Mouse (Mus musculus) CH12.LX (cell line): ENCODE data around the gene Stub1. TPM values are rescaled to one million over a fixed set of nuclear protein-coding genes. Genes with fewer than 3 reads are reported as not detected.

Source experiments
- DNase-seq: peaks from one replicate; pipeline ENCODE4 v3.0.0-alpha.2; 2013; ENCODE audit errors: extremely low read depth
- H3K27ac ChIP-seq: 2 replicates; pipeline ENCODE4 v1.5.1; 2012; ENCODE audit warnings: low read depth, mild to moderate bottlenecking, control low read depth, moderate library complexity; ENCODE audit not compliant: insufficient read depth
- H3K27me3 ChIP-seq: replicated peaks from 2 replicates; pipeline ENCODE3; 2012; ENCODE audit warnings: inconsistent platforms
- H3K36me3 ChIP-seq, 2 experiments: replicated peaks in 1 of 2; 2 replicates each; pipeline versions ENCODE3 to v1.6.1; 2012; ENCODE audit warnings: inconsistent platforms in 1 of 2, low read length in 1 of 2, mild to moderate bottlenecking in 1 of 2, mixed read lengths in 1 of 2, moderate library complexity in 1 of 2; ENCODE audit not compliant: control insufficient read depth in 1 of 2, insufficient read depth in 1 of 2
- H3K4me1 ChIP-seq, 2 experiments: 2 replicates each; pipeline ENCODE4 v1.6.1; 2012; ENCODE audit warnings: inconsistent platforms in 1 of 2, moderate library complexity in 1 of 2; ENCODE audit not compliant: insufficient read depth in 2 of 2, control insufficient read depth in 1 of 2
- H3K4me2 ChIP-seq: 2 replicates; pipeline ENCODE4 v1.6.1; 2012; ENCODE audit warnings: low read depth, mild to moderate bottlenecking, control low read depth; ENCODE audit not compliant: poor library complexity, insufficient read depth, severe bottlenecking
- H3K4me3 ChIP-seq, 3 experiments: fragments of 150-350 bp in 1 of 3; sonication (generic) in 1 of 3; replicated peaks in 1 of 3; 2 replicates each; pipeline versions ENCODE3 to v1.5.1; 2011 to 2012; ENCODE audit warnings: low read depth in 2 of 3, low read length in 2 of 3, mild to moderate bottlenecking in 2 of 3, moderate library complexity in 2 of 3, control low read depth in 1 of 3, improper control_type of control experiment in 1 of 3, inconsistent platforms in 1 of 3, mixed read lengths in 1 of 3; ENCODE audit not compliant: poor library complexity in 1 of 3
- H3K79me2 ChIP-seq: replicated peaks from 2 replicates; pipeline ENCODE4 v1.6.1; 2012; ENCODE audit warnings: mild to moderate bottlenecking, moderate library complexity; ENCODE audit not compliant: control insufficient read depth, poor library complexity, insufficient read depth, severe bottlenecking; ENCODE audit errors: extremely low read depth
- H3K9ac ChIP-seq: 2 replicates; pipeline ENCODE4 v1.6.1; 2012; ENCODE audit warnings: low read depth, mild to moderate bottlenecking, control low read depth, moderate library complexity; ENCODE audit not compliant: insufficient read depth
- H3K9me3 ChIP-seq: replicated peaks from 2 replicates; pipeline ENCODE3; 2012; ENCODE audit warnings: low read length, inconsistent platforms, mixed read lengths
- BHLHE40 ChIP-seq: IDR thresholded peaks from 2 replicates; pipeline ENCODE4 v1.6.1; 2011; ENCODE audit warnings: mild to moderate bottlenecking, low read depth, low read length, improper control_type of control experiment
- CHD1 ChIP-seq: IDR thresholded peaks from 2 replicates; pipeline ENCODE4 v1.6.1; 2012; ENCODE audit warnings: low read depth, low read length, improper control_type of control experiment, inconsistent platforms
- CTCF ChIP-seq, 2 experiments: IDR thresholded peaks in 1 of 2; conservative IDR thresholded peaks in 1 of 2; 2 replicates each; pipeline ENCODE4 v1.5.1; 2011 to 2012; ENCODE audit warnings: low read depth in 2 of 2, low read length in 2 of 2, improper control_type of control experiment in 1 of 2, inconsistent platforms in 1 of 2, mild to moderate bottlenecking in 1 of 2, moderate library complexity in 1 of 2
- E2F4 ChIP-seq: IDR thresholded peaks from 2 replicates; pipeline ENCODE4 v1.6.1; 2011; ENCODE audit warnings: low read depth, low read length, improper control_type of control experiment; ENCODE audit not compliant: insufficient replicate concordance
- EP300 ChIP-seq: IDR thresholded peaks from 2 replicates; pipeline ENCODE4 v1.6.1; 2011; ENCODE audit warnings: low read length, improper control_type of control experiment
- JUN ChIP-seq: IDR thresholded peaks from 2 replicates; pipeline ENCODE4 v1.6.1; 2011; ENCODE audit warnings: low read depth, mild to moderate bottlenecking, low read length, improper control_type of control experiment, moderate library complexity; ENCODE audit not compliant: insufficient read depth
- JUND ChIP-seq: conservative IDR thresholded peaks from 2 replicates; pipeline ENCODE4 v1.6.1; 2011; ENCODE audit warnings: low read depth, low read length, improper control_type of control experiment
- MAFK ChIP-seq: IDR thresholded peaks from 2 replicates; pipeline ENCODE4 v1.6.1; 2011; ENCODE audit warnings: low read length, improper control_type of control experiment; ENCODE audit not compliant: insufficient replicate concordance
- MAX ChIP-seq: IDR thresholded peaks from 2 replicates; pipeline ENCODE4 v1.6.1; 2011; ENCODE audit warnings: low read length, improper control_type of control experiment
- MAZ ChIP-seq: IDR thresholded peaks from 2 replicates; pipeline ENCODE4 v1.6.1; 2012; ENCODE audit warnings: low read depth, mild to moderate bottlenecking, inconsistent platforms, low read length, improper control_type of control experiment, moderate library complexity
- MXI1 ChIP-seq: IDR thresholded peaks from 2 replicates; pipeline ENCODE4 v1.6.1; 2011; ENCODE audit warnings: mild to moderate bottlenecking, low read depth, low read length, improper control_type of control experiment
- NRF1 ChIP-seq: IDR thresholded peaks from 2 replicates; pipeline ENCODE4 v1.6.1; 2014; ENCODE audit warnings: low read depth, mild to moderate bottlenecking, inconsistent platforms, low read length, improper control_type of control experiment, moderate library complexity
- PAX5 ChIP-seq: IDR thresholded peaks from 2 replicates; pipeline ENCODE4 v1.6.1; 2012; ENCODE audit warnings: low read length, inconsistent platforms, mixed read lengths
- POLR2A ChIP-seq: IDR thresholded peaks from 2 replicates; pipeline ENCODE4 v1.6.1; 2011; ENCODE audit warnings: low read depth, mild to moderate bottlenecking, improper control_type of control experiment, low read length
- RAD21 ChIP-seq: IDR thresholded peaks from 2 replicates; pipeline ENCODE4 v1.6.1; 2011; ENCODE audit warnings: low read depth, mild to moderate bottlenecking, low read length, improper control_type of control experiment, moderate library complexity
- RCOR1 ChIP-seq: conservative IDR thresholded peaks from 2 replicates; pipeline ENCODE4 v1.6.1; 2012; ENCODE audit warnings: low read depth, mild to moderate bottlenecking, inconsistent platforms, low read length, improper control_type of control experiment
- SIN3A ChIP-seq: IDR thresholded peaks from 2 replicates; pipeline ENCODE4 v1.6.1; 2012; ENCODE audit warnings: low read length, improper control_type of control experiment, inconsistent platforms
- SMC3 ChIP-seq: IDR thresholded peaks from 2 replicates; pipeline ENCODE4 v1.6.1; 2011; ENCODE audit warnings: low read depth, low read length, improper control_type of control experiment
- TBP ChIP-seq: conservative IDR thresholded peaks from 2 replicates; pipeline ENCODE4 v1.6.1; 2011; ENCODE audit warnings: low read depth, low read length, improper control_type of control experiment
- TCF12 ChIP-seq: IDR thresholded peaks from 2 replicates; pipeline ENCODE4 v1.6.1; 2014; ENCODE audit warnings: low read depth, mild to moderate bottlenecking, inconsistent platforms, low read length, improper control_type of control experiment
- UBTF ChIP-seq: IDR thresholded peaks from 2 replicates; pipeline ENCODE4 v1.6.1; 2012; ENCODE audit warnings: low read depth, mild to moderate bottlenecking, inconsistent platforms, low read length, improper control_type of control experiment, moderate library complexity
- USF1 ChIP-seq: IDR thresholded peaks from 2 replicates; pipeline ENCODE4 v1.6.1; 2014; ENCODE audit warnings: low read depth, mild to moderate bottlenecking, inconsistent platforms, low read length, improper control_type of control experiment
- USF2 ChIP-seq: conservative IDR thresholded peaks from 2 replicates; pipeline ENCODE4 v1.6.1; 2011; ENCODE audit warnings: low read depth, low read length, improper control_type of control experiment
- ZC3H11A ChIP-seq: IDR thresholded peaks from 2 replicates; pipeline ENCODE4 v1.6.1; 2012; ENCODE audit warnings: low read depth, mild to moderate bottlenecking, inconsistent platforms, low read length, improper control_type of control experiment
- ZMIZ1 ChIP-seq: IDR thresholded peaks from 2 replicates; pipeline ENCODE4 v1.6.1; 2012; ENCODE audit warnings: low read depth, mild to moderate bottlenecking, inconsistent platforms, low read length, improper control_type of control experiment
- ZNF384 ChIP-seq: IDR thresholded peaks from 2 replicates; pipeline ENCODE4 v1.6.1; 2012; ENCODE audit warnings: low read depth, low read length, improper control_type of control experiment, inconsistent platforms
- dilution Hi-C: fragments of 300-500 bp; cut with MboI; formaldehyde crosslinking; loops from 2 replicates; pipeline ENCODE4 v1.14.3; 2020; ENCODE audit warnings: low sequenced_read_pairs; ENCODE audit not compliant: extremely low pct_unique_long_range_greater_than_20kb, extremely low pct_ligation_motif_present
- in situ Hi-C: fragments of 300-500 bp; cut with MboI; formaldehyde crosslinking; loops from 3 replicates; pipeline ENCODE4 v1.14.3; 2019; ENCODE audit warnings: low sequenced_read_pairs, low pct_ligation_motif_present, low pct_unique_long_range_greater_than_20kb, mixed read lengths
- polyA plus RNA-seq: library from polyadenylated mRNA; unstranded; fragments of >175 nt; gene quantifications from 2 replicates; pipeline ENCODE4 v1.2.1, GENCODE M21; 2012; ENCODE audit warnings: low read depth; ENCODE audit not compliant: insufficient read length
- total RNA-seq, 2 experiments: library from RNA; depleted of rRNA; stranded (reverse); fragments of 300-350 nt in 1 of 2; fragments of >200 nt in 1 of 2; gene quantifications; 2 replicates each; pipeline ENCODE4 v1.2.3; 2012 to 2014

Stub1 gene
- total and polyA plus RNA-seq, 3 experiments: 62.9 to 98.3 (median 84.8) TPM

DNA sequence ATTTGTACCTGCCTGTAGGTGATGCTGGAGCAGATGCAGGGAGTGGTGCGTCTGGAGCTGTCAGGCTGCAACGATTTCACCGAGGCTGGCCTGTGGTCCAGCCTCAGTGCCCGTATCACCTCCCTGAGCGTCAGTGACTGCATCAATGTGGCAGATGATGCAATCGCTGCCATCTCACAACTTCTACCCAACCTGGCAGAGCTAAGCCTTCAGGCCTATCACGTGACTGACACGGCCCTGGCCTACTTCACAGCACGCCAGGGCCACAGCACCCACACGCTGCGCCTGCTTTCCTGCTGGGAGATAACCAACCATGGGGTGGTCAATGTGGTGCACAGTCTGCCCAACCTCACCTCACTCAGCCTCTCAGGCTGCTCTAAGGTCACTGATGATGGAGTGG is 15.5 kb downstream of the Stub1 start:
- in situ Hi-C loops (no loop called here), dilution Hi-C loops (no loop called here)
- Histone ChIP-seq H3K36me3 (no peaks in the 10 kb centered on the region), H3K9ac (no peak overlapping the region), H3K9me3 (no peaks in the 10 kb centered on the region), H3K27ac (no peak overlapping the region), H3K79me2 (no peaks in the 10 kb centered on the region), H3K27me3 (peaks cover 94% of the 10 kb centered on the region), H3K4me2 (no peak overlapping the region), H3K4me3 (no peak overlapping the region), H3K4me1 (peaks cover 12 to 13% of the 10 kb centered on the region in 2 experiments)
- DNase-seq: no peak
- TF ChIP-seq MAFK (no peak), USF1 (peak; percentile 15; the same call in 1 of the 2 replicates)
- TF ChIP-seq, all 38 proteins: peak for 1

GRCm38 (mm10) chr17:25813471-25813870 is 19.7 kb downstream of the Stub1 start:
- Histone ChIP-seq H3K4me1 (peaks cover 2 to 5% of the 10 kb centered on the region in 2 experiments; a peak in 3 of 4 replicates), H3K4me3 (no peak overlapping the region), H3K9ac (no peak overlapping the region), H3K79me2 (no peaks in the 10 kb centered on the region), H3K4me2 (no peak overlapping the region), H3K36me3 (no peaks in the 10 kb centered on the region), H3K27me3 (peaks cover 95% of the 10 kb centered on the region), H3K27ac (no peak overlapping the region)
- in situ Hi-C loops (no loop called here), dilution Hi-C loops (no loop called here)
- peak; percentile 57 for DNase-seq
- TF ChIP-seq ZC3H11A: no peak
- TF ChIP-seq JUN: no peak
- no peak for TF ChIP-seq CHD1
- no peak for TF ChIP-seq TBP
- TF ChIP-seq TCF12: no peak
- TF ChIP-seq RCOR1: no peak
- no peak for TF ChIP-seq MAZ
- no peak; the same call in 1 of the 2 replicates for TF ChIP-seq NRF1
- no peak for TF ChIP-seq USF1
- peak; percentile 81; the same call in 1 of the 2 replicates for TF ChIP-seq SIN3A
- TF ChIP-seq MAFK: no peak
- TF ChIP-seq USF2: no peak
- no peak for TF ChIP-seq POLR2A
- TF ChIP-seq MXI1: peak; percentile 87
- TF ChIP-seq UBTF: no peak
- no peak for TF ChIP-seq ZMIZ1
- TF ChIP-seq PAX5: no peak
- TF ChIP-seq SMC3: no peak
- peak in 1 of 2 experiments; percentile 50; a peak in 2 of 4 replicates for TF ChIP-seq CTCF (conservative IDR thresholded peaks at IDR 0.05 in 1 of 2, IDR thresholded peaks at IDR 0.05 in 1 of 2; ENCODE audit: low read depth in 2 of 2, low read length in 2 of 2)
- no peak for TF ChIP-seq RAD21
- TF ChIP-seq EP300: no peak
- no peak for TF ChIP-seq JUND
- TF ChIP-seq ZNF384: no peak
- no peak for TF ChIP-seq MAX
- TF ChIP-seq BHLHE40: no peak
- TF ChIP-seq E2F4: no peak
- TF ChIP-seq, all 38 proteins: peak for 3
- no peaks in the 10 kb centered on the region for H3K9me3 ChIP-seq
